Mouse (Mus musculus): ENCODE data around the gene Ptpn7. TPM values are rescaled to one million over a fixed set of nuclear protein-coding genes. Genes with fewer than 3 reads are reported as not detected.

The Ptpn7 gene
- total and polyA plus RNA-seq, 3 experiments = 202 to 215 TPM; not detected in 1

DNA sequence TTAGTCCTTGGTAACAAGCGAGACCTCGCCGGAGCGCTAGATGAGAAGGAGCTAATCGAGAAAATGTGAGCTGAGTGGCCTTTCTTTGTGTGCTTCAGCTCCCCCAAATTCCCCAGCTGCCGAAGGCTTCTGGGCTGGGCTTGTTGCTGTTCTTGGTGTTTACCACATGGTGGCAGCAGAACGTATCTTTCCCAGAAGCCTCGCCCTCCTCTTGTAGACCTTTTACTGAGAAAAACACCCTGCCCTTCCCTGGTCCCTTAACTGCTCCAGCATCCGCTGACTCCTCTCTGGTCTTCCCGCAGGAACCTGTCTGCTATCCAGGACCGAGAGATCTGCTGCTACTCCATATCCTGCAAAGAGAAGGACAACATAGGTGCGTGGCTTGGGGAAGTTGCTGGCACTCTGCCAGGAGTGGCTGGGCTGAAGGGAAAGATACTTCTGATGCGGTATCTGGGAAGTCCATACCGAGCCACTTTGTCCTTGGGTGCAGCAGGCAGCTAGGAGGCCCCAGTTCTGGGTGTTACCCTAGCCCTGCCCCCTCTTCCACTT lies 22.0 kb downstream of the Ptpn7 start:
- Histone ChIP-seq H3K9ac (ENCODE audit: control insufficient read depth, low read depth, low read length, poor library complexity, severe bottlenecking) (no peak overlapping the region), H3K4me3 (ENCODE audit: control insufficient read depth in 1 of 2, insufficient read depth in 1 of 2, low read depth in 2 of 2, low read length in 2 of 2) (no peak overlapping the region), H3K27ac (ENCODE audit: control insufficient read depth, low read depth, low read length) (no peak overlapping the region), H3K36me3 (ENCODE audit: control insufficient read depth in 1 of 2, insufficient read depth in 2 of 2, low read length in 2 of 2) (peaks cover 2 to 4% of the 10 kb centered on the region in 2 experiments; a peak in 3 of 4 replicates), H3K4me1 (ENCODE audit: control insufficient read depth in 1 of 2, insufficient read depth in 2 of 2, low read length in 2 of 2) (peaks cover 0 to 8% of the 10 kb centered on the region in 2 experiments; a peak in 1 of 4 replicates), H3K9me3 (replicated peaks; ENCODE audit: insufficient read depth, low read length) (no peaks in the 10 kb centered on the region), H3K27me3 (ENCODE audit: control insufficient read depth in 1 of 2, insufficient read depth in 2 of 2, low read length in 2 of 2) (no peaks in the 10 kb centered on the region), H3K79me2 (ENCODE audit: control insufficient read depth, insufficient read depth, low read length, poor library complexity) (peaks cover 1% of the 10 kb centered on the region)
- peak; percentile 87 for DNase-seq (ENCODE audit: low read depth, low spot score)
- TF ChIP-seq MAFK (IDR thresholded peaks at IDR 0.05; ENCODE audit: borderline replicate concordance, low read depth, low read length) (no peak), HCFC1 (IDR thresholded peaks at IDR 0.05; ENCODE audit: low read depth, low read length) (no peak), ZMIZ1 (IDR thresholded peaks at IDR 0.05; ENCODE audit: low read depth, low read length) (no peak), SMC3 (IDR thresholded peaks at IDR 0.05; ENCODE audit: low read depth, low read length) (peak; percentile 88), SIN3A (IDR thresholded peaks at IDR 0.05; ENCODE audit: low read length) (0 out of 2 replicates have a peak, but pooled peaks have one; percentile 36), MYC (IDR thresholded peaks at IDR 0.05; ENCODE audit: low read depth, low read length) (0 out of 2 replicates have a peak, but pooled peaks have one; percentile 39), POLR2AphosphoS5 (IDR thresholded peaks at IDR 0.05; ENCODE audit: borderline replicate concordance, low read depth, low read length) (no peak), ZC3H11A (IDR thresholded peaks at IDR 0.05; ENCODE audit: low read depth, low read length) (peak; percentile 61), TAL1 (IDR thresholded peaks at IDR 0.05; ENCODE audit: low read length) (no peak), CTCF (IDR thresholded peaks at IDR 0.05 in 2 of 3, conservative IDR thresholded peaks at IDR 0.05 in 1 of 3; ENCODE audit: control insufficient read depth in 1 of 3, insufficient read depth in 1 of 3, low read depth in 2 of 3, low read length in 3 of 3, poor library complexity in 1 of 3, severe bottlenecking in 1 of 3) (peak; percentile 76 to 84 (median 80)), JUND (IDR thresholded peaks at IDR 0.05; ENCODE audit: low read depth, low read length) (no peak), USF2 (IDR thresholded peaks at IDR 0.05; ENCODE audit: borderline replicate concordance in 1 of 2, insufficient read depth in 1 of 2, low read depth in 1 of 2, low read length in 2 of 2) (no peak), GATA1 (IDR thresholded peaks at IDR 0.05; ENCODE audit: low read depth, low read length) (no peak), RAD21 (IDR thresholded peaks at IDR 0.05; ENCODE audit: low read depth, low read length) (peak; percentile 68)

- TF ChIP-seq TCF12 (IDR thresholded peaks at IDR 0.05; ENCODE audit: low read depth, low read length) = no peak
- no peak for TF ChIP-seq ZKSCAN1 (IDR thresholded peaks at IDR 0.05; ENCODE audit: low read depth, low read length)
- no peak for TF ChIP-seq BHLHE40 (IDR thresholded peaks at IDR 0.05; ENCODE audit: borderline replicate concordance, low read depth, low read length)
- no peak for TF ChIP-seq MXI1 (IDR thresholded peaks at IDR 0.05; ENCODE audit: low read depth, low read length)
- TF ChIP-seq TAL1 (IDR thresholded peaks at IDR 0.05; ENCODE audit: low read length) = no peak
- no peak for TF ChIP-seq MYC (IDR thresholded peaks at IDR 0.05; ENCODE audit: low read depth, low read length)
- TF ChIP-seq NRF1 (IDR thresholded peaks at IDR 0.05; ENCODE audit: insufficient read depth, low read depth, low read length, poor library complexity, severe bottlenecking) = no peak
- no peak for TF ChIP-seq SMC3 (IDR thresholded peaks at IDR 0.05; ENCODE audit: low read depth, low read length)
- TF ChIP-seq UBTF (IDR thresholded peaks at IDR 0.05; ENCODE audit: borderline replicate concordance, insufficient read depth, low read depth, low read length) = no peak
- no peak for TF ChIP-seq ZC3H11A (IDR thresholded peaks at IDR 0.05; ENCODE audit: low read depth, low read length)
- TF ChIP-seq RAD21 (IDR thresholded peaks at IDR 0.05; ENCODE audit: low read depth, low read length) = no peak
- no peak for TF ChIP-seq RCOR1 (IDR thresholded peaks at IDR 0.05; ENCODE audit: low read depth, low read length)
- no peak for TF ChIP-seq E2F4 (IDR thresholded peaks at IDR 0.05; ENCODE audit: borderline replicate concordance, low read depth, low read length)
- no peak for TF ChIP-seq EP300 (IDR thresholded peaks at IDR 0.05; ENCODE audit: low read depth in 1 of 2, low read length in 2 of 2)
- no peak for TF ChIP-seq CHD2 (IDR thresholded peaks at IDR 0.05; ENCODE audit: low read length)
- TF ChIP-seq POLR2AphosphoS5 (IDR thresholded peaks at IDR 0.05; ENCODE audit: borderline replicate concordance, low read depth, low read length) = no peak
- Histone ChIP-seq H3K27me3 (ENCODE audit: control insufficient read depth in 1 of 2, insufficient read depth in 2 of 2, low read length in 2 of 2) (no peaks in the 10 kb centered on the region), H3K79me2 (ENCODE audit: control insufficient read depth, insufficient read depth, low read length, poor library complexity) (peaks cover under 1% of the 10 kb centered on the region; the same call in 1 of the 2 replicates), H3K9ac (ENCODE audit: control insufficient read depth, low read depth, low read length, poor library complexity, severe bottlenecking) (no peak overlapping the region), H3K4me3 (ENCODE audit: control insufficient read depth in 1 of 2, insufficient read depth in 1 of 2, low read depth in 2 of 2, low read length in 2 of 2) (no peak overlapping the region), H3K9me3 (replicated peaks; ENCODE audit: insufficient read depth, low read length) (no peaks in the 10 kb centered on the region), H3K27ac (ENCODE audit: control insufficient read depth, low read depth, low read length) (no peak overlapping the region), H3K36me3 (ENCODE audit: control insufficient read depth in 1 of 2, insufficient read depth in 2 of 2, low read length in 2 of 2) (peaks cover 2 to 4% of the 10 kb centered on the region in 2 experiments; a peak in 3 of 4 replicates), H3K4me1 (ENCODE audit: control insufficient read depth in 1 of 2, insufficient read depth in 2 of 2, low read length in 2 of 2) (peaks cover 0 to 8% of the 10 kb centered on the region in 2 experiments; a peak in 1 of 4 replicates)
- no peak for DNase-seq (ENCODE audit: low read depth, low spot score)
Measured at GRCm38 (mm10) chr1:135156300-135156699, 23.8 kb downstream of the Ptpn7 start.
